Comparison of ENCODE assay signal across 7 mouse cellular contexts in genomic region chr4:136172011-136172541, GRCm38 (mm10). TPM values are rescaled to one million over a fixed set of nuclear protein-coding genes. Genes with fewer than 3 reads are reported as not detected.
DNase-seq lines count a peak whose midpoint lies in the region; ATAC-seq and TF ChIP-seq lines count a peak whose summit lies in the region.

Gene E2f2, plus strand, starts transcription at chr4:136172394.

- H3K27me3 ChIP-seq in ES-Bruce4 (ENCODE audit: control insufficient read depth, insufficient read depth, low read length, poor library complexity, severe bottlenecking): no peaks in the 10 kb centered on the region
- H3K27me3 ChIP-seq in erythroblast, embryonic 14.5 days (ENCODE audit: control insufficient read depth): peaks cover 3% of the 10 kb centered on the region

- H3K36me3 ChIP-seq in ES-Bruce4 (ENCODE audit: control insufficient read depth, insufficient read depth, low read length, poor library complexity, severe bottlenecking): no peaks in the 10 kb centered on the region
- peaks cover 45% of the 10 kb centered on the region for H3K36me3 ChIP-seq in erythroblast, embryonic 14.5 days (ENCODE audit: control insufficient read depth)

- DNase-seq in heart, postnatal 14 days: peak; percentile 71 to 79
- DNase-seq in large intestine, adult 2 months (ENCODE audit: low read depth, low spot score): no peak
- peak; percentile 86 for DNase-seq in mesoderm, embryonic 11.5 days (ENCODE audit: low read depth, low spot score)
- peak; percentile 83 to 88 for DNase-seq in spleen, postnatal 10 days (ENCODE audit: low spot score in 2 of 2)

- TF ChIP-seq POLR2A in ES-Bruce4 (IDR thresholded peaks at IDR 0.05; ENCODE audit: insufficient read depth, low read length): no peak

- no peaks in the 10 kb centered on the region for H3K9me3 ChIP-seq in ES-Bruce4 (replicated peaks; ENCODE audit: control insufficient read depth, insufficient read depth, low read length, poor library complexity, severe bottlenecking)
- no peaks in the 10 kb centered on the region for H3K9me3 ChIP-seq in erythroblast, embryonic 14.5 days (ENCODE audit: control insufficient read depth, low read length)

- peaks cover 13% of the 10 kb centered on the region for H3K4me1 ChIP-seq in ES-Bruce4 (ENCODE audit: control insufficient read depth, insufficient read depth, low read length)
- H3K4me1 ChIP-seq in erythroblast, embryonic 14.5 days (ENCODE audit: control insufficient read depth): peaks cover 64% of the 10 kb centered on the region

- no peak within 1 kb of the TSS for H3K27ac ChIP-seq in ES-Bruce4 (ENCODE audit: insufficient read depth, low read length)

- H3K4me3 ChIP-seq in ES-Bruce4 (ENCODE audit: low read depth, low read length): peak within 1 kb of the TSS; percentile 71
- peak within 1 kb of the TSS; percentile 82 for H3K4me3 ChIP-seq in erythroblast, embryonic 14.5 days (replicated peaks)

- no peak for TF ChIP-seq CTCF in ES-Bruce4 (IDR thresholded peaks at IDR 0.05; ENCODE audit: low read depth, low read length)

- peak; percentile 74 for ATAC-seq in activated CD4-positive, CD25-positive, alpha-beta regulatory T cell, adult 4 months

- H3K9ac ChIP-seq in ES-Bruce4 (ENCODE audit: low read depth, poor library complexity, severe bottlenecking): peak within 1 kb of the TSS; percentile 67

- under 1% methylated on average over 35 of the region's 35 CpGs for WGBS in large intestine, adult 2 months

- TF ChIP-seq EP300 in ES-Bruce4 (IDR thresholded peaks at IDR 0.05; ENCODE audit: insufficient read depth, low read depth, low read length): no peak

- intact Hi-C loops in heart, postnatal 14 days (cut with DNase I): no loop called here

RNA-seq across cellular contexts. Expression of gene E2f2, which starts in this region (rescaled TPM):
- 3.1 and 6.3 TPM in 2 replicates for polyA plus RNA-seq in ES-Bruce4 (2011; ENCODE audit: insufficient read depth, insufficient read length, low read depth, missing spikeins)
- 10 to 100 TPM; 22.0 to 34.6 TPM for polyA plus RNA-seq in activated CD4-positive, CD25-positive, alpha-beta regulatory T cell, adult 4 months (2017; shearing (Covaris generic))
- 108 and 119 TPM in 2 replicates for polyA plus RNA-seq in erythroblast, embryonic 14.5 days (2012)
- total RNA-seq in heart, postnatal 14 days (2021): 10 to 100 TPM in 1 of 2 experiments, 1 to 10 TPM in 1; 9.4 to 10.4 TPM
- 15.9 and 21.0 TPM in 2 replicates for polyA plus RNA-seq in large intestine, adult 2 months (2012; rRNA removed)
